Mouse (Mus musculus): ENCODE measurements around the gene Tmprss11a. TPM values are rescaled to one million over a fixed set of nuclear protein-coding genes. Genes with fewer than 3 reads are reported as not detected.

Tmprss11a gene
- not detected in 2 replicates for total RNA-seq (2017)

DNA sequence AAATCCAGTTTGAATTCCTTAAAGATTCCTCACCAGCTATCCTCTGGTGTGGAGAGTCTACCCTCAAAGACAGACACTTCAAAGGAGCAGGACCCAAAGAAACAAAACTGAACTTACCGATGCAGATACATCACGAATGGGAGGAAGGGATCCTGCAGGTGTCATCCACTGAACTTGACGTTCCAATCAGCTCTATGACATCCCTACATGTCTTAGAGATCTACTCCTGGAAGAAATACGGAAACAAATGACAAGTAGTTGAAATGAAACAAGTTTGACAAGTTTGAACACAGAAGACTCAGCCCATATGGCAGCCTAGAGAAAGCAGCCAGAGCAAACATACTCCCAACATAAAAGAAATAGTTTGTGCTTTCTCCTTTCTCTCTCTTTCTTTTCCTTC, at the start of gene Tmprss11a:
Gene Tmprss11a (minus strand): TSS at position 101 of the 400 bp plus-strand sequence.
- ATAC-seq (replicated peaks; ENCODE audit: low read depth, poor library complexity, severe bottlenecking) = no peak

DNA sequence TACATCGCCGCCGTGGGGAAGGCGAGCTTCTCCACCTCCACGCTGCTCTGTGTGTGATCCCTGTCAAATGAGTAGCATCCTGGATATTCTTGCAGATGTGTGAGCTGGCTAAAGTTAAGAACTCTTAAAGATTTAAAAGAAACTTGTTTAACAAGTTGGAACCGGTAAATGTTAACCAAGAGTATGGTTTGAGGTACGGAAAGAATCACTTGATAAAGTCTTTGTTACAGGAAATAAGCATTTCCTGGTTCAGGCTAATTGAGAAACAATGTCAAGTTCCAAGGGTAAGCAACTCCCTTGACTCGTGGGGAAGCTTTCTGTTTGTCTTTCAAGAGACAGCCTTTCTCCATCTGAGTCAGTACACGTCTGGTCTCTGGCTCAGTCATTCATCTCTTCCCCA, 49.7 kb upstream of the Tmprss11a start, which contains the start of gene Tmprss11g:
Gene Tmprss11g (minus strand): TSS at position 101 of the 400 bp plus-strand sequence.
- ATAC-seq (replicated peaks; ENCODE audit: low read depth, poor library complexity, severe bottlenecking) = no peak

DNA sequence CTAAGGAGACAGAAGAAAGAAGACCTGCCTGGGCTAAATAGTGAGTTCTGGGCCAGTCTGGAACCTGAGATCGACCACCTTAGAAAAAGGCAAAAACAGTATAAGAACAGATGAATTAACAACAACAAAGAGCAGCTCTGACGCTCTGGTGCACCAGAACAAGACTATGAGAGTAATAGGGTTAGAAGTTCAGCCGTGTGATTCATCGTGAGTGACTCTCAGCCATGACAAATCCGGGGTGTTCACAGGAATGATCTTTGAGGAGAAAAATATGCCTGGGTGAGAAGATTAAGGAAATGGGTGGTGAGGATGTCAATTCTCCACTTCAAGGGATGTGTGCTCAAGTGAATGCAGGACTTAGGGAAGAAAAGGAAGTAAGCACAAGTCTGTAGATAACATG, 42.7 kb upstream of the Tmprss11a start:
- no peak for ATAC-seq (replicated peaks; ENCODE audit: low read depth, poor library complexity, severe bottlenecking)

DNA sequence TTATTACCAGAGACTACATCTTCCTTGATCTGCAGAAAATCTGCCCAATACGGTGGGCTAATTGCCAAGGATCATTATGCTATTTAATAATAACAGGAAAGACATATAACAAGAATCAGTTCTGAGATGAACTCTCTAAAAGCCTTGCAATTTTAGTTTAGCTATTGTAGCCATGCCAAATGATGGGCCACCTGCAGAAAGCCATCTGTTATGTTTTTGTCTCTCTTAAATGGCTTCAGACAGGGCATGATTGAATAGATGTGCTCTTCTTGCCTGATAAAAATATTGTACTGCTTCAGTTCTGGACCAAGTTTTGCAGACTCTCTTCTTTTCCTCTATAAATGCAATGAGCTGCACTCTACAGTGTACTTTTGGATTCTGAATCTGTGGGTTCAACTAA, 24.7 kb upstream of the Tmprss11a start:
- no peak for ATAC-seq (replicated peaks; ENCODE audit: low read depth, poor library complexity, severe bottlenecking)

DNA sequence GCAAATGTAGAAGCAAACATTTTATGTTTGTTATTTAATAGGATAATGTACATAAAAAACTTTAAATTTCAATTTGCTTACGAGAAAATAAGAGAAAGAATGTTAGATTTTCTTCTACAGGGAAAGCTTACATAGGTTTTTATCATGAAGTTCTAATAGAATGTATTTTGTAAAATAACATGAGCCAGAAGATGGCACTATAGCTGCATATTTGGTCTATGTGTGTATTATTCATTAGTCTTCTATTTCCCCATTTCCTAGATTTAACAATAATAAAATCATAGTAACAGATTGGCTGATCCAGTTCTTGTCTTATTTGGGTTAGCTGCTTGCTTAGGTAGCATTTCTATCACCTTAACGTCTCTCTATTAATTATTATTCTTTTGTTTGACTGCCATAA, 13.8 kb upstream of the Tmprss11a start:
- ATAC-seq (replicated peaks; ENCODE audit: low read depth, poor library complexity, severe bottlenecking) = no peak

DNA sequence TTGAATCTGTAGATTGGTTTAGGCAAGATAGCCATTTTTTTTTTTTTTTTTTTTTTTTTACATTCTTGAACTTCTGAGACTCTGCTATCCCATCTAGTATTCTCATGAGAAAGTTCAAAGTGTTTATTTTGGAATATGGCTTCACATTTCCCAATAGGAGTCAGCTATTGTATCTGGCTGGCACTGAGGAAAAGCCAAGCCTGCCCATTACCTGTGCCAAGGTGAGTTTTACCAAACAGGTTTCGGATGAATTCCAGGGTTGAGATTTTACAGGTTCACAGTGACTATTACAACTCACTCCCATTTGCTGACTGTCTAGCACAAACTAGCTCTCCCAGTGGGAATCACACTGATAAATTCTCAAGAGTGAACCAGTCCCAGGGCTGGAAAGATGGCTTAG, 13.2 kb upstream of the Tmprss11a start:
- no peak for ATAC-seq (replicated peaks; ENCODE audit: low read depth, poor library complexity, severe bottlenecking)

DNA sequence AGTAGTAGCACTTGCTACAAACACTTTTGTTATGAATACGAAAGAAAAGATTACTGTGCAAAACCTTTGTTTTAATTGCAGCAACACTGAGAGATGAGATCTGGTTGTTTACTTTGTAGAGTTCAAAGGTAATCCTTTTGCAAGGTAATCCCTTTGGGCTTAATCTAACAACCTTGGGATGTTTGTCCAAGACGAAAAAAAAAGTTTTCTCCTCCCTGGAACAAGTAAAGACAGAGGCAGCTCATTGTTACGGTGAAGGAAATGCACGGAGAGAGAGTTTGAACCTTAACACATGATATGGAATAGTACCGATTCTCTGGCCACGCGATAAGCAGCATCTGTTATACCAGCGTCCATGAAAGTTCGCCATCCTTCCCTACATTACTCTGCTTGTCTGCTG, 5.1 kb upstream of the Tmprss11a start:
- no peak for ATAC-seq (replicated peaks; ENCODE audit: low read depth, poor library complexity, severe bottlenecking)

DNA sequence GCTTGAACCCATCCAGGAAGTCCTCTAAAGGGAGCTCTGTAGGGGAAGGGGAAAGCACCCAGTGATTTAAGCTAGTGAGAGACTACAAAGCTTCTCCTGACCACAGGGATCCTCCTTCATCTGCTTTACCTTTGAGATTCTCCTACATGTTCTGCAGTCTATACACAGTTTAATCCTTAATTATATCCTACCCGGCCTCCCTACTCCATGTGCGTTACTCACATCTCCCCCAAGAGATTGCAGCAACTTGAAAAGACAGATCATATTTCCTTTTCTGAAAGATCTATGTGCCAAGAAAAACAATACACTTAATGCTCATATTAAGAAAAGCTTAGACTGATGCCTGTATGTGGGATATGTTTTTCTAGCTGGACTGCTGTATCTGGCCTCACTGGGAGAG, 29.5 kb downstream of the Tmprss11a start:
- ATAC-seq (replicated peaks; ENCODE audit: low read depth, poor library complexity, severe bottlenecking) = no peak

DNA sequence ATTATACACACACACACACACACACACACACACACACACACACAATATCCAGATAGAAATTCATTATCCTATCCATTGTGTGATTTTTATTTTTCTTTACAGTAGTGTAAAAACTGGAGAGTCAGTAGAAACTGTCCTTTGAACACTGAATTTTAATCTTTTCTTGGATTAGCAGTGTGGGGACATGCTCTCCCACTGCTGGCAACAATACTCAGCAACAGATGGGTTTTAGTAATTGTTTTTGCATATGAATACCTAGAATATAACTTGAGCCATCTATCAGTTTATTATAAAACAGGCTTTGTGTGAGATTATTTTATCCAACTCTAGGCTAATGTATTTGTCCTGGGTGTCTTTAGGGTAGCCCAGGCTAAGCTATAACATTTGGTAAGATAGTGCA, 30.2 kb downstream of the Tmprss11a start:
- no peak for ATAC-seq (replicated peaks; ENCODE audit: low read depth, poor library complexity, severe bottlenecking)

DNA sequence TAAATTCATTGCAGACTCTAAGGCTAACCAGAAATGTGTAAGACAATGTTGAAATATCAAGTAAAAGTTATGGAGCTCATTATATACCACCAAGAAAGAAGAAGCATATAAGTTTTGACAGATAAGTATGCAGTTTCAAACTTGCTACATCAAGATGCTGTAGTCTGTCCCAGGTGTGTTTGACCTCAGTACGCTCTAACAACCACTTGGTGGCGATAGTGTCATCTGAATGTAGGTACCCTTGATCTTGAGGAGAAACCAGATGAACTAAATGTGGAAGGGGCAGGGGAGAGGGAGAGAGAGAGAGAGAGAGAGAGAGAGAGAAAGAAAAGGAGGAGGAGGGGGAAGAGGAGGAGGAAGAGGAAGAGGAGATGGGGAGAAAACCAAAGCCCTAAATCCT, 36.1 kb downstream of the Tmprss11a start:
- peak; percentile 77; the same call in 1 of the 2 replicates for ATAC-seq (replicated peaks; ENCODE audit: low read depth, poor library complexity, severe bottlenecking)

DNA sequence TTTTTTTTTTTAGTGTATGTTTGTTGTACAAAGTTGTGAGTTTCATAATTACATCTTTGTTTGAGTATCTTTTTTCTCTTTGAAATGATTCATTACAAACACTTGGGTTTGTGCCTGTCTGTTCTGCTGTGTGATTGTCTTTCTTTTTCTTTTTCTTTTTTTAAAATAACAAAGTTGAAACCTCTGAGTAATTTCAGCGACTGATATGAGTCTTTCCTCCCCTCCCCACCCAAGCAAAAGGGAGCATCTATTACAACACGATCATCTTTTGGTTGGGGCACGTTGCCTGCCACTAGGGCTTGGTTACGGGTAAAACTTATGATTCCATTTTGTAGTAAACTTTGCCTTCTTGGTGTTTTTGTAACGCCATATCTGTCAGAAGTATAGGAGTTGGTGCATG, 37.7 kb downstream of the Tmprss11a start:
- ATAC-seq (replicated peaks; ENCODE audit: low read depth, poor library complexity, severe bottlenecking) = no peak

DNA sequence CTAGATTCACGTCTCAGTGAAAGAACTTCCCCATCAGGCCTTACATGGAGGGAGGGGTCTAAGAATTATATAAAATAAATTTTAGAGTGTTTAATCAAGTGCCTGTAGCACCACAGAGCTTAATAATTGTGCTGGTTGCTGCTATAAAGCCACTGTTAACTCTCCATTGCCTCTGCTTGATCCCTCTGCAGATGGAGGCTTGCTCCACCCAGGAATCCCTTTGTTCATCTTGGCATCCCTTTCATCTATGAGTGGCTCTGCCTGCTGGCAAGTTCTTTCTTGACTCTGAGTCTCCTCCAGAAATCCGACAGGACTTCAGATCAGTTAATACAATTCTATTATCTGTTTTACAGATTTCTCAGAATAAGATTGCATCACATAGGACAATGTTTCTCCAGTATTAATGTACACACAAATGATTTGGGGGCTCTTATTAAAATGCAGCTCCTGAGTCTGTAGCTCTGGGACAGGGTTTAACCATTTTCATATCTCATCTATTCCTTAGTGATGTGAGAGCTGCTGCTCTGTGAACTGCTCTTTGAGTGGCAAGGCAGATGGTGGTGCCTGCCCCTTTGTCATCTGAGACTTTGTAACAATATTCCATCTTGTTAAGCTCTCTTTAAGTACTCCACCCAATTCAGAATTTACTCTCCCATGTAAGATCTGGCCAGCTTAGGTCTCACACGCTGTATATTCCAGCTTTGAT, 47.3 kb downstream of the Tmprss11a start:
- ATAC-seq (replicated peaks; ENCODE audit: low read depth, poor library complexity, severe bottlenecking) = no peak

DNA sequence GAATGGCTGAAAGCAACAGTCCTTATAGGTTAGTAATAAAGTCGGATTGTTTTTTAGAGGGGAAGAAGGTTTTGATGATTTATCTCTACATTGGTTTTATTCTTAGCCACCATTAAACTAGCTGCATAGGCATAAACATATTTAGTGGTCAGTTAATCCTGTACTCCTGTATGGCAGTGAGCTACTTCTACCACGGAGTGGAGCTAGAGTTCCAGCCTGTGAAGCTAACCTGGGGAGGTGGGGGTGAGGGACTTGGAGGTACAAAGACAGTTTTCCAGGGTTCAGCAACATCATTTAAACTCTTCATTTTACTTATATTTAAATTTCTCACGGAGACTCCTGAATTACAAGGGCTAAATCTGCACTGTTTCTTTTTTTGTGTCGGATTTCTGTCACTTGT, 49.3 kb downstream of the Tmprss11a start:
- ATAC-seq (replicated peaks; ENCODE audit: low read depth, poor library complexity, severe bottlenecking) = no peak

DNA sequence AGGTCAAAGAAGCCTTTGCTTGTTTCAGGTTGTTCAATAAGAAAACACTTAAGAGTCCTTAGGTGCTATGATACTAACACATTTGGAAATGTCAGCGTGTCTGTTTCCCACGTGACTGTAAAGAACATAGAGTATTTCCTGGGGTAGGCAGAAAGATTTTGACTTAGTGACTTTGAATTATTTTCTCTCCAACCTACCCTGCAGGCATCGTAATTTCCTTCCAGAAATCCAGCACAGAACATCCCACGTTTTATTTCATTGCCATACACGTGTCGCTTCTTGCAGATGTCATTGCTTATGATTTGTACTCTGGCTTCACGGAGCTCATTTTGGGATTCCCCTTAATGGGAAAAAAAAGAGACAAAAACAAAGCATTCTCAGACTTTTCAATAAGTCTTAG, 54.5 kb downstream of the Tmprss11a start:
- no peak for ATAC-seq (replicated peaks; ENCODE audit: low read depth, poor library complexity, severe bottlenecking)

DNA sequence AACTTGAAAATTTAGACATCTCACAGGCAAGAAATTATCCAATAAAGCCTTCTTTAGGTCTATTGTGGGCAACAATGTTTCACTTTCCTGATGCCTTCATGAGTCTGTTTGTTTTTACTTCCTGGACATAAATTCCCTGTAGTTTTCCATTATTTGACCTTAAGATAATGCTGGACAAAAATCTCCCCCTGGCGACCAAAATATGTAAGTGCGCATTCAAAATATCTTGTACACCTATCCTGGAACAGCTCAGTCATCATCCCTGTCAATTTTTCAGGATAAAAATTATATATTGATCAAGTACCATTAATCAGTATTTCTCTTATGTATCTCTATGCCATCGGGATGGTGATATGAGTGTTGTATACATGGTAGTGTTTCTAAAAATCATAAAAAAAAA, 58.0 kb downstream of the Tmprss11a start:
- ATAC-seq (replicated peaks; ENCODE audit: low read depth, poor library complexity, severe bottlenecking) = peak; percentile 78

DNA sequence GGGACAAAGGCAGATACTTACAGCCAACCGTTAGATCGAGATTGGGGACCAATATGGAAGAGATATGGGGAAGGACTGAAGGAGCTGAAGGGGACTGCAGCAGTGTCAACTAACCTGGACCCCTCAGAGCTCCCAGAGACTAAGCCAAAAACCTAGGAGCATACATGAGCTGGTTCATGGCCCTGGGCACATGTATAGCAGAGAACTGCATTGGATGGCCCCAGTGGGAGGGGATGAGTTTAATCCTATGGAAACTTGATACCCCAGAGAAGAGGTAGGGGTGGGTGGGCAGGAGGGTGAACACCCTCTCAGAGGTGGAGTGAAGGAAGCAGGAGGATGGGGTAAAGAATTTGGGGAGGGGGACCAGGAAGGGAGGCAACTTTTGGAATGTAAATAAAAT, 60.8 kb downstream of the Tmprss11a start:
- no peak for ATAC-seq (replicated peaks; ENCODE audit: low read depth, poor library complexity, severe bottlenecking)

DNA sequence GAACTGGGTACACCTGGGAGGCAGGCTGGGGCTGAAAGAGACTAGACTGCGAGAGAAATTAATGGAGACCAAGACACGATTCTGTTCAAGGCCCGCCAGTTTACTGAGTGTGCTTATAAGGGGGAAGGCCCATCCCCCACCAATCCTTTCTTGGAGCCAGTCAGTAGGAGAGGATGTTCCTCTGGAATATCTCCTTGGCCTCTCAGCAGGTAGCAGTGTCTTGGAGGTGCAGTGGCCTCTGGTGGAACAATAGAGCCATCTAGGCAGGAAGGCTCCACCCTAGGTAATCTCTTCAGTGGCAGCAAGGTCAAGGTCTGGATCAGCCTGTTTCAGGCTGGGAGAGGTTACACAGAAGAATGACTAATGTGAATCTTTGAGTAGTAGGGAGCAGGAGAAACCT, 61.6 kb downstream of the Tmprss11a start:
- no peak for ATAC-seq (replicated peaks; ENCODE audit: low read depth, poor library complexity, severe bottlenecking)

DNA sequence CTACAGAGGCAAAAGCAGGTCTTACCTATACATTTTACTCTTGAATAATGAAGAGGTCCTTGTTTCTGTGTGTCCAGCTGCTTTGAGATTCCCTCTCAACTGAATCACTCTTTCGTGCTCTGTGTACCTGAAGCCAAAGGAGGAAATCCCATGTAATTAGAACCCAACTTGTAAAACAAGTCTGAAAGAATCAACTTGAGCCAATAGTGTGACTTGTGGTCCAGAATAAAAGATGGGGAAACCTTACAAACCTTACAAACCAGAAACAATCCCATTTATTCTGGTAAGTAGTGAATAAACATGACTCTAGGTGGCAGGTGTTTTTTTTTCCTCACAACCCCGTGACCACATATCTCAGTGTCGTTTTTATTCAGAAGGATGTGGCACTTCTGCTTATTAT, 95.5 kb downstream of the Tmprss11a start, which contains the start of gene Tmprss11d:
Gene Tmprss11d (minus strand): TSS at position 101 of the 400 bp plus-strand sequence.
- no peak for ATAC-seq (replicated peaks; ENCODE audit: low read depth, poor library complexity, severe bottlenecking)
